ENCODE assay signal across 9 mouse cellular contexts in the genomic region with DNA sequence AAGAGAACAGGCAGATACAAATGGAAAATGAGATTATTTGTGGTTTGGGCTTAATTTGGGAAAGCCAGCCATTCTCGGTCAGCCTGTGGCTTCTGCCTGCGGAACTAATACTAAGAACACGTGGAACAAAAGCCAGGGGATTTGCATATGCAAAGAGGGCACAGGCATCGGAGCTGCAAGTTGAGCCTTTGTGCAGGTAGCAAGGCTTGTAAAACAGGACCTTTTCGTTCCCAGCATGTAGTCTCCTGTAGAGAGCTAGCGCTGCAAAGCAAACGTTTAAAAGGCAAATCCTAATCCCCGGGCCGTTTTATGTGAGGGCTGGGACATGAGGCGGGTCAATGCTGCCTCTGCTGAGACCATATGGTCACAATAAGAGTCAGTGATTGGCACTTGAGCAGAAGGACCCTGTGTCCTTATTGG. TPM values are rescaled to one million over a fixed set of nuclear protein-coding genes. Genes with fewer than 3 reads are reported as not detected.
DNase-seq lines count a peak whose midpoint lies in the region; ATAC-seq and TF ChIP-seq lines count a peak whose summit lies in the region.
"Had no signal": no experiment of that assay in that cellular context is flagged by ENCODE, and none has a peak within 500 bp of the region (broad histone marks: within the 10 kb centered on the region; RNA-seq: fewer than 3 reads in every experiment).

No protein-coding gene starts in this region.

- 0 out of 2 replicates have a peak, but pooled peaks cover 6% of the 10 kb centered on the region for H3K4me1 ChIP-seq in cerebellum, adult 2 months (ENCODE audit: control insufficient read depth, insufficient read depth, low read length)
- H3K4me1 ChIP-seq in ES-Bruce4 (ENCODE audit: control insufficient read depth, insufficient read depth, low read length): no peaks in the 10 kb centered on the region
- peaks cover 18% of the 10 kb centered on the region for H3K4me1 ChIP-seq in forebrain, embryonic 10.5 days
- H3K4me1 ChIP-seq in intestine, postnatal 0 days (replicated peaks; ENCODE audit: control insufficient read depth, insufficient read depth, low read length): no peaks in the 10 kb centered on the region; the same call in 1 of the 2 replicates

- no peak for TF ChIP-seq POLR2A in cerebellum, adult 2 months (IDR thresholded peaks at IDR 0.05; ENCODE audit: borderline replicate concordance, insufficient read depth, low read length)
- no peak for TF ChIP-seq POLR2A in ES-Bruce4 (IDR thresholded peaks at IDR 0.05; ENCODE audit: insufficient read depth, low read length)

- 0 out of 2 replicates have a peak, but pooled peaks cover 2% of the 10 kb centered on the region for H3K36me3 ChIP-seq in ES-Bruce4 (ENCODE audit: control insufficient read depth, insufficient read depth, low read length, poor library complexity, severe bottlenecking)
- H3K36me3 ChIP-seq in forebrain, embryonic 10.5 days (replicated peaks): peaks cover 25% of the 10 kb centered on the region
- peaks cover 8% of the 10 kb centered on the region for H3K36me3 ChIP-seq in intestine, postnatal 0 days (ENCODE audit: control insufficient read depth, insufficient read depth)

- no peaks in the 10 kb centered on the region for H3K9me3 ChIP-seq in ES-Bruce4 (replicated peaks; ENCODE audit: control insufficient read depth, insufficient read depth, low read length, poor library complexity, severe bottlenecking)
- no peaks in the 10 kb centered on the region for H3K9me3 ChIP-seq in forebrain, embryonic 10.5 days
- H3K9me3 ChIP-seq in intestine, postnatal 0 days (ENCODE audit: control insufficient read depth): no peaks in the 10 kb centered on the region

- H3K9ac ChIP-seq in ES-Bruce4 (ENCODE audit: low read depth, poor library complexity, severe bottlenecking): peak overlapping the region; percentile 21
- H3K9ac ChIP-seq in intestine, postnatal 0 days (ENCODE audit: low read depth, low read length): peak overlapping the region; percentile 63

- TF ChIP-seq CTCF in cerebellum, adult 2 months (IDR thresholded peaks at IDR 0.05; ENCODE audit: borderline replicate concordance, insufficient read depth, low read depth, low read length): no peak
- no peak for TF ChIP-seq CTCF in ES-Bruce4 (IDR thresholded peaks at IDR 0.05; ENCODE audit: low read depth, low read length)
- no peak for TF ChIP-seq CTCF in intestine, postnatal 0 days (IDR thresholded peaks at IDR 0.05; ENCODE audit: low read depth)

- peak overlapping the region; percentile 95 for H3K4me2 ChIP-seq in intestine, postnatal 0 days (replicated peaks; ENCODE audit: low read depth)

- DNase-seq in cerebellum, adult 2 months: peak in 1 of 2 experiments; percentile 28
- DNase-seq in cerebellum, adult 9-11 months: no peak
- peak; percentile 48 for DNase-seq in forebrain, embryonic 10.5 days (ENCODE audit: extremely low spot score, low spot score)
- DNase-seq in spleen, postnatal 36 days (ENCODE audit: low spot score in 2 of 2): peak; percentile 78 to 80
- DNase-seq in adrenal gland, postnatal 14 days: no peak

- WGBS in cerebellum, adult 2 months: under 1% methylated on average over 10 of the region's 10 CpGs
- WGBS in forebrain, embryonic 10.5 days: under 1% methylated on average over 10 of the region's 10 CpGs
- under 1% methylated on average over 10 of the region's 10 CpGs for WGBS in intestine, postnatal 0 days

- no peak for ATAC-seq in intestine, postnatal 0 days
- 0 out of 2 replicates have a peak, but pooled peaks have one; percentile 21 for ATAC-seq in megakaryocyte-erythroid progenitor cell, adult 5-6 weeks (replicated peaks; ENCODE audit: low FRiP score, low TSS enrichment, poor library complexity, severe bottlenecking)

- H3K27ac ChIP-seq in cerebellum, adult 2 months (ENCODE audit: insufficient read depth, low read length): peak overlapping the region; percentile 12
- peak overlapping the region; percentile 76 for H3K27ac ChIP-seq in ES-Bruce4 (ENCODE audit: insufficient read depth, low read length)
- peak overlapping the region; percentile 89 for H3K27ac ChIP-seq in forebrain, embryonic 10.5 days
- peak overlapping the region; percentile 46; the same call in 1 of the 2 replicates for H3K27ac ChIP-seq in intestine, postnatal 0 days (ENCODE audit: low read depth, low read length)

- TF ChIP-seq EP300 in ES-Bruce4 (IDR thresholded peaks at IDR 0.05; ENCODE audit: insufficient read depth, low read depth, low read length): peak; percentile 54; the same call in 1 of the 2 replicates

- peak overlapping the region; percentile 78 for H3K4me3 ChIP-seq in cerebellum, adult 2 months (replicated peaks; ENCODE audit: insufficient read depth, low read depth, low read length)
- peak overlapping the region; percentile 80 for H3K4me3 ChIP-seq in ES-Bruce4 (ENCODE audit: low read depth, low read length)
- peak overlapping the region; percentile 78 for H3K4me3 ChIP-seq in forebrain, embryonic 10.5 days
- peak overlapping the region; percentile 62 for H3K4me3 ChIP-seq in intestine, postnatal 0 days (ENCODE audit: low read depth, low read length)

- H3K27me3 ChIP-seq in cerebellum, adult 2 months (ENCODE audit: control insufficient read depth, insufficient read depth, low read length): no peaks in the 10 kb centered on the region
- no peaks in the 10 kb centered on the region for H3K27me3 ChIP-seq in ES-Bruce4 (ENCODE audit: control insufficient read depth, insufficient read depth, low read length, poor library complexity, severe bottlenecking)
- H3K27me3 ChIP-seq in forebrain, embryonic 10.5 days (ENCODE audit: poor library complexity, severe bottlenecking): no peaks in the 10 kb centered on the region
- H3K27me3 ChIP-seq in intestine, postnatal 0 days (replicated peaks; ENCODE audit: control insufficient read depth, insufficient read depth, low read length): no peaks in the 10 kb centered on the region

RNA-seq across cellular contexts. Expression of a gene that starts 0.6 kb away (rescaled TPM):
- 10.3 and 10.9 TPM in 2 replicates for polyA plus RNA-seq in cerebellum, adult 2 months (2012; rRNA removed)
- polyA plus RNA-seq in ES-Bruce4 (2011; ENCODE audit: insufficient read depth, insufficient read length, low read depth, missing spikeins): 1.7 and 2.2 TPM in 2 replicates
- polyA plus RNA-seq in forebrain, embryonic 10.5 days (2016; fragmentation: Nextera tagmentation; extraction: Ambion mirVana): 4.8 and 5.1 TPM in 2 replicates
- 0.68 and 0.75 TPM in 2 replicates for polyA plus RNA-seq in intestine, postnatal 0 days (2015; fragmentation: Nextera tagmentation; extraction: Ambion mirVana)
- 1.0 and 1.2 TPM in 2 replicates for total RNA-seq in megakaryocyte-erythroid progenitor cell, adult 5-6 weeks (2014; fragmentation: Nextera tagmentation)
- total RNA-seq in megakaryocyte-erythroid progenitor cell, adult 5-6 weeks (2017): 0.09 and 0.11 TPM in 2 replicates
- 2.2 and 3.2 TPM in 2 replicates for total RNA-seq in adrenal gland, postnatal 14 days (2021)

RNA-seq across cellular contexts. Expression of a gene that starts 16.7 kb away (rescaled TPM):
- polyA plus RNA-seq in cerebellum, adult 2 months (2012; rRNA removed): 11.6 and 13.2 TPM in 2 replicates
- polyA plus RNA-seq in ES-Bruce4 (2011; ENCODE audit: insufficient read depth, insufficient read length, low read depth, missing spikeins): 6.9 and 9.4 TPM in 2 replicates
- polyA plus RNA-seq in forebrain, embryonic 10.5 days (2016; fragmentation: Nextera tagmentation; extraction: Ambion mirVana): 14.6 and 15.3 TPM in 2 replicates
- polyA plus RNA-seq in intestine, postnatal 0 days (2015; fragmentation: Nextera tagmentation; extraction: Ambion mirVana): 3.5 and 3.6 TPM in 2 replicates
- total RNA-seq in megakaryocyte-erythroid progenitor cell, adult 5-6 weeks (2014; fragmentation: Nextera tagmentation): 5.0 and 5.5 TPM in 2 replicates
- 4.2 and 4.5 TPM in 2 replicates for total RNA-seq in megakaryocyte-erythroid progenitor cell, adult 5-6 weeks (2017)
- 11.9 and 16.9 TPM in 2 replicates for total RNA-seq in adrenal gland, postnatal 14 days (2021)

RNA-seq across cellular contexts. Expression of a gene that starts 18.4 kb away (rescaled TPM):
- 1.9 and 2.4 TPM in 2 replicates for polyA plus RNA-seq in cerebellum, adult 2 months (2012; rRNA removed)
- polyA plus RNA-seq in ES-Bruce4 (2011; ENCODE audit: insufficient read depth, insufficient read length, low read depth, missing spikeins): 0.12 TPM in 1 of 2 replicates, not detected in the other
- polyA plus RNA-seq in forebrain, embryonic 10.5 days (2016; fragmentation: Nextera tagmentation; extraction: Ambion mirVana): 0.70 and 0.86 TPM in 2 replicates
- 1.5 and 2.7 TPM in 2 replicates for polyA plus RNA-seq in intestine, postnatal 0 days (2015; fragmentation: Nextera tagmentation; extraction: Ambion mirVana)
- 1.9 and 3.5 TPM in 2 replicates for total RNA-seq in megakaryocyte-erythroid progenitor cell, adult 5-6 weeks (2014; fragmentation: Nextera tagmentation)
- 0.19 and 0.42 TPM in 2 replicates for total RNA-seq in megakaryocyte-erythroid progenitor cell, adult 5-6 weeks (2017)
- 2.7 and 5.3 TPM in 2 replicates for total RNA-seq in adrenal gland, postnatal 14 days (2021)

RNA-seq across cellular contexts. Expression of a gene that starts 44.3 kb away (rescaled TPM):
- polyA plus RNA-seq in cerebellum, adult 2 months (2012; rRNA removed): 0.05 and 0.10 TPM in 2 replicates
- 3.1 and 3.4 TPM in 2 replicates for polyA plus RNA-seq in ES-Bruce4 (2011; ENCODE audit: insufficient read depth, insufficient read length, low read depth, missing spikeins)
- 1.5 and 2.3 TPM in 2 replicates for polyA plus RNA-seq in forebrain, embryonic 10.5 days (2016; fragmentation: Nextera tagmentation; extraction: Ambion mirVana)
- polyA plus RNA-seq in intestine, postnatal 0 days (2015; fragmentation: Nextera tagmentation; extraction: Ambion mirVana): not detected in 2 replicates
- total RNA-seq in megakaryocyte-erythroid progenitor cell, adult 5-6 weeks (2014; fragmentation: Nextera tagmentation): not detected in 2 replicates
- total RNA-seq in megakaryocyte-erythroid progenitor cell, adult 5-6 weeks (2017): not detected in 2 replicates
- not detected in 2 replicates for total RNA-seq in adrenal gland, postnatal 14 days (2021)

RNA-seq across cellular contexts. Expression of a gene that starts 56.9 kb away (rescaled TPM):
- polyA plus RNA-seq in cerebellum, adult 2 months (2012; rRNA removed): not detected in 2 replicates
- not detected in 2 replicates for polyA plus RNA-seq in ES-Bruce4 (2011; ENCODE audit: insufficient read depth, insufficient read length, low read depth, missing spikeins)
- polyA plus RNA-seq in forebrain, embryonic 10.5 days (2016; fragmentation: Nextera tagmentation; extraction: Ambion mirVana): not detected in 2 replicates
- polyA plus RNA-seq in intestine, postnatal 0 days (2015; fragmentation: Nextera tagmentation; extraction: Ambion mirVana): not detected in 2 replicates
- total RNA-seq in megakaryocyte-erythroid progenitor cell, adult 5-6 weeks (2014; fragmentation: Nextera tagmentation): not detected in 2 replicates
- total RNA-seq in megakaryocyte-erythroid progenitor cell, adult 5-6 weeks (2017): not detected in 2 replicates
- not detected in 2 replicates for total RNA-seq in adrenal gland, postnatal 14 days (2021)
- total RNA-seq: left cerebral cortex, postnatal 14 days had no signal

Comparison
In these comparisons a context has a peak if more than half of its experiments do, and no peak if none do; other contexts are left out.
1. DNase-seq: peak in forebrain, embryonic 10.5 days (single experiment) and spleen, postnatal 36 days (2 of 2); none in cerebellum, adult 9-11 months (single experiment) and adrenal gland, postnatal 14 days (single experiment).
2. H3K27ac ChIP-seq: peak in every context shown above with its lines; median percentile 89 in forebrain, embryonic 10.5 days; 76 in ES-Bruce4; 46 in intestine, postnatal 0 days; 12 in cerebellum, adult 2 months.
3. Peak in every context shown above with its lines, with median percentiles within 50 percentile points of each other: H3K4me3 ChIP-seq.